Mouse (Mus musculus) limb, embryonic 10.5 days (tissue): ENCODE measurements around the gene Vwa2. TPM values are rescaled to one million over a fixed set of nuclear protein-coding genes. Genes with fewer than 3 reads are reported as not detected.

Experiments
- DNase-seq: peaks from one replicate; pipeline ENCODE4 v3.0.0-alpha.2; 2017; ENCODE audit warnings: low spot score
- H3K27ac ChIP-seq: fragments of 300-500 bp; sonication (generic); 2 replicates; pipeline ENCODE4 v1.5.1; 2016; ENCODE audit warnings: mild to moderate bottlenecking
- H3K27me3 ChIP-seq: fragments of 300-500 bp; sonication (generic); 2 replicates; pipeline ENCODE4 v1.6.1; 2016; ENCODE audit warnings: low read depth, mild to moderate bottlenecking; ENCODE audit not compliant: poor library complexity, severe bottlenecking
- H3K36me3 ChIP-seq: fragments of 300-500 bp; sonication (generic); 2 replicates; pipeline ENCODE4 v1.6.1; 2016; ENCODE audit warnings: mild to moderate bottlenecking, moderate library complexity
- H3K4me1 ChIP-seq: fragments of 300-500 bp; sonication (generic); 2 replicates; pipeline ENCODE4 v1.6.1; 2016
- H3K4me3 ChIP-seq: fragments of 300-500 bp; sonication (generic); 2 replicates; pipeline ENCODE4 v1.5.1; 2016; ENCODE audit warnings: mild to moderate bottlenecking, moderate library complexity
- H3K9me3 ChIP-seq: fragments of 300-500 bp; sonication (generic); replicated peaks from 2 replicates; pipeline ENCODE4 v1.6.1; 2016; ENCODE audit warnings: mild to moderate bottlenecking
- WGBS: fragments of 180-500 bp; shearing (Covaris S2); methylation state at CpG from one replicate; pipeline ENCODE4 v1.1.7; 2016; 5-methylcytosine and 5-hydroxymethylcytosine counted together
- polyA plus RNA-seq: library from polyadenylated mRNA; unstranded; fragments of >200 nt; fragmentation: Nextera tagmentation; extraction: Ambion mirVana; gene quantifications from 2 replicates; pipeline ENCODE4 v1.2.1, GENCODE M21; 2016

Gene Vwa2
- polyA plus RNA-seq, 1 experiment from 2014 or later = 4.9 TPM

DNA sequence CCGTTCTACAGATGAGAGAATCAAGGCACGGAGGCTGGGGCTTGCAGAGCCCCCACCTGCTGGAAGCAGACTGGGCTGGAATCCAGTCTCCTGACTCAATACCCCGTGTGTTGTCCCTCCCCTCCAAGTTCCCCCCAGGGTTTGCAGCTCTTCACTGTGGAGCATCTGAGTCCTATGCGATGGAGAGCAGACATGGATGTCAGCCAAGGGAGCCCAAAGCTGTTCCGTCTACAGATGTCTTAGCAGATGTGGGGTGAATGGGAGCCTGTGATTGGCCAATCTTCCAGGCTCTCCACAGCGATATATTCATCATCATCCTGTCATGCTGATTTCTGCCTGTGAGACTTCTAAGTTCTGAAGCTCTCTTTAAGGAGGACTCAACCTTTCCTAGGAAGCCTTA, 3.3 kb downstream of the Vwa2 start:
- no peaks in the 10 kb centered on the region for H3K9me3 ChIP-seq
- H3K4me3 ChIP-seq = no peak overlapping the region
- no peak overlapping the region for H3K27ac ChIP-seq
- no peak for DNase-seq
- peaks cover 39% of the 10 kb centered on the region for H3K4me1 ChIP-seq
- no peaks in the 10 kb centered on the region for H3K36me3 ChIP-seq
- WGBS = 82% methylated on average over 6 of the region's 6 CpGs
- H3K27me3 ChIP-seq = peaks cover 90% of the 10 kb centered on the region

DNA sequence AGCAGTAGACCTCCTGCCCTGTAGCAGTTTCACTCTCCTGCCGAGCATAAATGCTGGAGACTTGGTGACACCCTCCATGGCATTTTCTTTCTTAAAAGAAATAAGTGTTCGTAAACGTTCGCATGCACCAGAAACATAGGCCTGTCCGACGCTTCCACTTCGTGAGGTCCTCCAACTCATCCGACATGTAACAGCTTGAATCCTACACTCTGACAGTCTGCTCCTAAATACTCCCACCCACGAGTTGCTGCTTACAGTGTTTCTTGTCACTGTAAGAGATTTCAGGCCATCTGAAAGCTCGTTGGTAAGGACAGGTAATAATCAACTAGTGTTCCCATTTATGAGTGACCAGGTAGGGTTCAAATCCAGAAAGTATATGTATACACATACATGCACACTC, 13.8 kb downstream of the Vwa2 start:
- Histone ChIP-seq H3K27me3 (peaks cover 15% of the 10 kb centered on the region), H3K4me1 (peaks cover 62% of the 10 kb centered on the region), H3K36me3 (no peaks in the 10 kb centered on the region), H3K27ac (no peak overlapping the region), H3K9me3 (no peaks in the 10 kb centered on the region), H3K4me3 (no peak overlapping the region)
- no peak for DNase-seq
- WGBS = 88% methylated on average over 10 of the region's 10 CpGs

DNA sequence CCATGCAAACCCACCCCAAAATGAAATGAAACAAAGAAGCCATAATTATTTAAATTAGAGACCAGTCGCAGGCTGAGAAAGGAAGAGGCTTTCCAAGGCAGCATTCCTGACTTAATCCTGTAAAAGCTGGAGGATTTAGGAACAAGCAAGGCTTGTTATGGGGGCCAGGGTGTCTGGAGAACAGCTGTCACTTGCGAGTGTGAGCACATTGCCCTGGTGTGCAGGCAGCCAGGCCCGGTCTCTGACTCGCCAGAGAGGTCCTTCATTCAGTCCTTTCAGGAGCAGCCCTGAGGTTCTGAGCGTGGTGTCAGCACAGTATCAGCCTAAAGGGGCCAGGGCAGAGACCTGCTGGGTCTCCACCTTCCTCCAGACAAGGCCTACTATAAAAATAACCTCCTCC, 14.6 kb downstream of the Vwa2 start:
- WGBS = 57% methylated on average over 5 of the region's 5 CpGs
- DNase-seq = no peak
- H3K4me3 ChIP-seq = no peak overlapping the region
- H3K4me1 ChIP-seq = peaks cover 56% of the 10 kb centered on the region
- peaks cover 14% of the 10 kb centered on the region; the same call in 1 of the 2 replicates for H3K27me3 ChIP-seq
- H3K9me3 ChIP-seq = no peaks in the 10 kb centered on the region
- H3K27ac ChIP-seq = peak overlapping the region; percentile 54
- H3K36me3 ChIP-seq = no peaks in the 10 kb centered on the region

DNA sequence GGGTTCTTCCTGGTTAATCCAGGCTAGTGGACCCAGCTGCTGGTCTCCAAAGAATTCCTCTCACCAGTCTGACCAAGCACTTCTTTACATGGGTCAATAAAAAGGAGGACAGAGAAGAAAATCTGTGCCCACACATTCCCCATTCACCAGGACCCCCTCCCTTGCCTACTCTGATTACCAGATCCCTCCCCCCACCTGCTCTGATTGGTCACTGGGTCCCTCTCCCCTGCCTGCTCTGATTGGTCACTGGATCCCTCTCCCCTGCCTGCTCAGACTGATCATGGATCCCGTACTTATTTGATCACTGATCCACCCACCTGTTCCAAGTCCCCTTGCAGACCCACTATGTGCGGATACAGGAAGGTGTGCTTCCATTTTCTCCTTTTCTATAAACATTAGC, 17.4 kb downstream of the Vwa2 start:
- peaks cover 14% of the 10 kb centered on the region; the same call in 1 of the 2 replicates for H3K27me3 ChIP-seq
- H3K4me1 ChIP-seq = peaks cover 44% of the 10 kb centered on the region
- no peaks in the 10 kb centered on the region for H3K9me3 ChIP-seq
- WGBS = 47% methylated on average over 2 of the region's 2 CpGs
- no peak overlapping the region for H3K4me3 ChIP-seq
- H3K27ac ChIP-seq = 0 out of 2 replicates have a peak overlapping the region, but pooled peaks have one; percentile 57
- H3K36me3 ChIP-seq = no peaks in the 10 kb centered on the region
- DNase-seq = no peak

DNA sequence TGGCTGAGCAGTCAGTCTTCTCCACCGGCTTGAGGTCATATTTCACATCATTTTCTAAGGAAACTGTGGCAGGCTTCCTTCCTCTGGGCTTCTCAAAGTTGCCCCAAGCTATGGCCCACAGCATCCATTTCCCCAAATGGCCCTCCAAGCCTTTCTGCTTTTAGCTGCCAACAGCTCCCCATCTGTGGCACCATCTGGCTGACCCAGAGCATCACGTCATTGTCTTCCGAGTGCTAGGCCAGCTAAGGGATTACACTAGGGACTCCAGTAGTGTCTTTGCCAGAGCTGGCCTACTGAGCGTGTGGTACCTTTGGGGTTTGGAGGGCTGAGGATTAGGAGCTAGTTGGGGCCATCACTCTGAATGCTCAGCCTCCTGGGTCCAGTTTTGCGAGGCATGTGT, 18.5 kb downstream of the Vwa2 start:
- no peak overlapping the region for H3K27ac ChIP-seq
- no peaks in the 10 kb centered on the region for H3K9me3 ChIP-seq
- H3K4me1 ChIP-seq = peaks cover 33% of the 10 kb centered on the region
- WGBS = 82% methylated on average over 5 of the region's 5 CpGs
- no peaks in the 10 kb centered on the region for H3K36me3 ChIP-seq
- no peak for DNase-seq
- peaks cover 14% of the 10 kb centered on the region; the same call in 1 of the 2 replicates for H3K27me3 ChIP-seq
- H3K4me3 ChIP-seq = no peak overlapping the region

DNA sequence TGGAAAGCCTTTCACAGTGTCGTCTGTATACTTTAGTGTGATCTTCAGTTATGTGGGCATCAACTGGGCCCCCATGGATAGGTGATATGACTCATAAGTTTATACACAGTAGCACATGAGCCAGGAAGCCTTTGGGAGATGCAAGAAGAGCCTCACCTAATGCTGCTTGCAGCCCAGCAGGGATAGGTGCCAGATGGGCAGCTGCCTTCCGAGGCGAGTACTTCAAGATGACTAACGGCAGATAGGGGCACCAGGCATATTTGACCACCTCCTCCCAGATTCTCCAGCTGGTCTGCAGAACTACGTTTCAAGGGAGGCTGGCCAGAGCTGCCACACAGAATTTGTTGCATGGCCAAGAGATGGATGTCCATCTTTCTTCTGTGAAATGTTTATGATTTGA, 19.3 kb downstream of the Vwa2 start:
- DNase-seq = no peak
- H3K27ac ChIP-seq = no peak overlapping the region
- WGBS = 80% methylated on average over 5 of the region's 5 CpGs
- peaks cover 14% of the 10 kb centered on the region; the same call in 1 of the 2 replicates for H3K27me3 ChIP-seq
- no peaks in the 10 kb centered on the region for H3K9me3 ChIP-seq
- H3K4me3 ChIP-seq = no peak overlapping the region
- H3K36me3 ChIP-seq = no peaks in the 10 kb centered on the region
- H3K4me1 ChIP-seq = peaks cover 36% of the 10 kb centered on the region

DNA sequence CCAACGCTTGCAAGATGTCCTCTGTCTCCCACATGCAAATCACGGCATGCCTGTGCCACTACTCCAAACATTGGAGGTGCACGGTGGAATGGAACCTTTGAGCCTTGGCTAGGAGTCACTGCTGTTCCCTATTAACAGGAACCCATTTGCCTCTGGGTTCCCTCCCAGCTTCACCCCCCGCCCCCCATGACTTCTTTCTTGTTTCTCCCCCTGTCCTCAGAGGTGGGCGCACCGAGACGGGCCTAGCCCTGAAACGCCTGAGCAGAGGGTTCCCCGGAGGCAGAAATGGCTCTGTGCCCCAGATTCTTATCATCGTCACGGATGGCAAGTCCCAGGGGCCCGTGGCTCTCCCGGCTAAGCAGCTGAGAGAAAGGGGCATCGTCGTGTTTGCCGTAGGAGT, 23.6 kb downstream of the Vwa2 start:
- H3K36me3 ChIP-seq = no peaks in the 10 kb centered on the region
- no peak for DNase-seq
- no peak overlapping the region for H3K4me3 ChIP-seq
- H3K27ac ChIP-seq = no peak overlapping the region
- 0 out of 2 replicates have a peak, but pooled peaks cover 4% of the 10 kb centered on the region for H3K4me1 ChIP-seq
- 86% methylated on average over 16 of the region's 16 CpGs for WGBS
- peaks cover 17% of the 10 kb centered on the region; the same call in 1 of the 2 replicates for H3K27me3 ChIP-seq
- H3K9me3 ChIP-seq = no peaks in the 10 kb centered on the region

DNA sequence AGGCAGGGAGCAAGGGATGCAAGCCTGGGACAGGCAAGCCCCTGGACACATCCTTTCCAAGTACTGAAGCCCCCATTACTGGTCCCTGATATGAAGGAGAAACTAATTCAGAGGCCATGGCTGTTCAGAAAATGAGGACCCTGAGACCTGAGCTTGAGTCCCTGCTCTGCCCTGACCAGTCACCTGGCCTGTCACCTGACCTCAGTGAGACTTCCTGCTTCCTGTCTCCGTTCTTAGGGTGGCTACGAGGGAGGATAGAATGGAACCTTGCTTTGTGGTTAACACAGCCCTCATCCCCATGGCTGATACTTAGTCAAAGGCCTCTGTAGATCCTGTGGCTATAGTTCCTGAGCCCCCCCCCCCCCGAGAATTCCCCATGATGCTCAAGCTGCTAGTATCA, 30.0 kb downstream of the Vwa2 start:
- no peak overlapping the region for H3K4me3 ChIP-seq
- H3K36me3 ChIP-seq = no peaks in the 10 kb centered on the region
- H3K9me3 ChIP-seq = no peaks in the 10 kb centered on the region
- H3K4me1 ChIP-seq = peaks cover 17% of the 10 kb centered on the region
- WGBS = 73% methylated on average over 3 of the region's 3 CpGs
- no peak overlapping the region for H3K27ac ChIP-seq
- DNase-seq = no peak
- H3K27me3 ChIP-seq = peaks cover 34% of the 10 kb centered on the region; the same call in 1 of the 2 replicates

DNA sequence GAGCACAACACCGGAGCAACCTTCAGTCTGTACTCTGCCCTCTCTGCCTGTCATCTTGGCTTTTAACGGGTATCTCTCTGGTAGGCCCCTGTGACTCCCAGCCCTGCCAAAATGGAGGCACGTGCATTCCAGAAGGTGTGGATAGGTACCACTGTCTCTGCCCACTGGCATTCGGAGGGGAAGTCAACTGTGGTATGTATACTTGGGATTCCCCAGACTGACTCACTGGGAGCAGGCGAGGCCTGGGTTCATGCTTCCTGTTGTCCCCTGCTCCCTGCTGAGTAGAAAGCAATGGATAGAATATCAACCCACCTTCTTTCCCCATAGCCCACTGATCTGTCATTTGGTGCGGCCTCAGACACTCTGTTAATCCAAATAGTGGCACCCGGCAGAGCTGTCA, 31.3 kb downstream of the Vwa2 start:
- Histone ChIP-seq H3K27me3 (peaks cover 46% of the 10 kb centered on the region; the same call in 1 of the 2 replicates), H3K4me1 (peaks cover 17% of the 10 kb centered on the region), H3K4me3 (no peak overlapping the region), H3K27ac (peak overlapping the region; percentile 31; the same call in 1 of the 2 replicates), H3K36me3 (no peaks in the 10 kb centered on the region), H3K9me3 (no peaks in the 10 kb centered on the region)
- no peak for DNase-seq
- 88% methylated on average over 7 of the region's 7 CpGs for WGBS

DNA sequence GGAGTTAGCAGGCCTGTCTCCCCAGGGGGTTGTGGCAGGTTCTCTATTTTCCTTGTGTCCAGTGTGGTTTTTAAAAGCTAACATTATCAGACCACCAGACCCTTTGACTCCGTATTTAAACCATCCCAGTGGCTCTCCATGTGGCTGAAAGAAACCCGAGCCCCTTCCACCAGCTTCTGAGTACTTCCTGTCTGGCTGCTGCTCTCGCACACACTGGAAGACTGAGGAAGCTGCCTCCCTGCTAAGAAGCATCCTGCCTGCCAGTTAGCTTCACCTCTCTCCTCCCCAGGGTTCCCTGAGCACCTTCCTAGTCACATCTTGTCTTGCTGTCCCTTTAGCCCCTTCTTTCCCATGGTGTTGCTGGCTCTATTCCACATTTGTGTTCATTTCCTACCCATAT, 33.8 kb downstream of the Vwa2 start:
- no peak for DNase-seq
- H3K36me3 ChIP-seq = no peaks in the 10 kb centered on the region
- no peaks in the 10 kb centered on the region for H3K9me3 ChIP-seq
- H3K4me1 ChIP-seq = peaks cover 37% of the 10 kb centered on the region
- peak overlapping the region; percentile 4; the same call in 1 of the 2 replicates for H3K27ac ChIP-seq
- H3K27me3 ChIP-seq = peaks cover 44% of the 10 kb centered on the region; the same call in 1 of the 2 replicates
- WGBS = 24% methylated on average over 3 of the region's 3 CpGs
- no peak overlapping the region for H3K4me3 ChIP-seq

DNA sequence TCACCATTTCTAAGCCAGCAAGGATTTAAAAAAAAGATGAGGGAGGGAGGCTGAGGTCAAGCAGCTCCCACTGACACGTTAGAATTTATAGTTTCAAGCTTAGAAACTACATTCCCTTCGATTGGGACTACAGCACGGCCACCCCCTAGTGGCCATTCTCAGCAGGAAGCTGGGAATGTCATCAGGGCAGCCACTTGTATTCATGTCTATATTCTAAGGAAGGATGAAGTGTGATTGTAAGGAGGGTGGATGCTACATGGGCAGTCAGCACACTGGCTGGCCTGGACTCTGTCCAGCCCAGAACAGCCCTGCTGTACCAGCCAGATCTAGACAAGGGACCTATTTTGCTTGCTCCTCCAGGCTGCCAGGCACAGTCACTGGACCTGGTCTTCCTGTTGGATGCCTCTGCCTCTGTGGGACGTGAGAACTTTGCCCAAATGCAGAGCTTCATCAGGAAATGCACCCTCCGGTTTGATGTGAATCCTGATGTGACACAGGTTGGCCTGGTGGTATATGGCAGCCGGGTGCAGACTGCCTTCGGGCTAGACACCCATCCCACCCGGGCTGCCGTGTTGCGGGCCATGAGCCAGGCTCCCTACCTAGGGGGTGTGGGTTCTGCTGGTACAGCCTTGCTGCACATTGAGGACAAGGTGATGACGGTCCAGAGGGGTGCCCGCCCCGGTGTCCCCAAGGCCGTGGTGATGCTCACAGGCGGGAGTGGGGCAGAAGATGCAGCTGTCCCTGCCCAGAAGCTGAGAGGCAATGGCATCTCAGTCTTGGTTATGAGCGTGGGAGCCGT, 34.6 kb downstream of the Vwa2 start:
- Histone ChIP-seq H3K36me3 (no peaks in the 10 kb centered on the region), H3K27me3 (peaks cover 44% of the 10 kb centered on the region; the same call in 1 of the 2 replicates), H3K9me3 (no peaks in the 10 kb centered on the region), H3K27ac (no peak overlapping the region), H3K4me1 (peaks cover 43% of the 10 kb centered on the region), H3K4me3 (no peak overlapping the region)
- WGBS = 77% methylated on average over 17 of the region's 17 CpGs
- DNase-seq = peak; percentile 70

DNA sequence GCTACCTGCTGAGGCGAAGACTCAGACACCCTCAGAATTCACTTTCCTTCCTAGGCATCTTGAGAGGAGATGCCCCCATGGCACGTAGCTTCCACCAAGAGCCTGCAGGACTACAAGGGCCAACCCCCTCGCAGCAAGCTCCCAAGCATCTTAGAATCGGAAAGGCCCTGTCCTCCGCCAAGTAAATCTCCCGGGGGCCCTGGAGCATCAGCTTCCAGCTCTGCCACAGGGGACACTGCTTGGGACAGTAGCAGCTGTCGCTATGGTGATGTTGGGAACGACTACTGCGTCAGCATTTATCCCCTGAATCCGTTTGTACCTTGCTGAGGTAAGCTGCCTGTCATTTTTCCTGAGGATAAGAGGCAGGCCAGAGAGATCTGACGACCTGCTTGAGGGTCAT, 36.5 kb downstream of the Vwa2 start:
- DNase-seq = no peak
- H3K9me3 ChIP-seq = no peaks in the 10 kb centered on the region

DNA sequence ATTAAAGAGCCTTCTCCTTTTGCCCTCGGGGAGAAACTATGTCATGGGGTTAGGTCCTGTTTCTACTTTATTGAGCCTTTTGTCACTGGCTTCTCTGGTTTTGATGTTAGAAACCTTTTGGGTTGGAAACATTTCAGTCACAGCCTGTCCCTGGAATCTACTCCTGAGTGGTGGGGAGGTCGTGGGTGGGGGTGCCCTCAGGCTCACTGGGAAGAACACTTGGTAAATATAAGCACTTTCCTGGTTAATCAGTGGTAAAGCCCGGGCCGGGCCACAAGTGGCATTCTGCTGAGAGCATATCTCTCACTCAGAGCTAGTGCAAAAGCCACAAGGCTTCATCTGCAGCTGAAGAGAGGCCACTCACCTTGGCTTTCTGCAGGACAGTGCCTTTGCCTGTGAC, 39.7 kb downstream of the Vwa2 start:
- 85% methylated on average over 4 of the region's 4 CpGs for WGBS
- H3K27ac ChIP-seq = peak overlapping the region; percentile 12; the same call in 1 of the 2 replicates
- peaks cover 29% of the 10 kb centered on the region for H3K27me3 ChIP-seq
- peaks cover 40% of the 10 kb centered on the region for H3K4me1 ChIP-seq
- no peak overlapping the region for H3K4me3 ChIP-seq
- H3K9me3 ChIP-seq = no peaks in the 10 kb centered on the region
- no peak for DNase-seq
- H3K36me3 ChIP-seq = no peaks in the 10 kb centered on the region

More for the DNA sequence above, 36.5 kb downstream of the Vwa2 start:
- peaks cover 41% of the 10 kb centered on the region; the same call in 1 of the 2 replicates for H3K27me3 ChIP-seq
- WGBS = 65% methylated on average over 11 of the region's 11 CpGs
- no peak overlapping the region for H3K27ac ChIP-seq
- no peaks in the 10 kb centered on the region for H3K36me3 ChIP-seq
- H3K4me3 ChIP-seq = no peak overlapping the region
- peaks cover 46% of the 10 kb centered on the region for H3K4me1 ChIP-seq
